Mouse (Mus musculus) left cerebral cortex, adult 8-10 months (tissue): ENCODE data around the gene Tjp1. TPM values are rescaled to one million over a fixed set of nuclear protein-coding genes. Genes with fewer than 3 reads are reported as not detected.

Experiments used
- DNase-seq, 2 experiments: peaks; one replicate each; pipeline ENCODE4 v3.0.0; 2022; ENCODE audit warnings: low spot score in 2 of 2
- total RNA-seq, 4 experiments: library from RNA; stranded (reverse); gene quantifications; 2 replicates each; pipeline ENCODE4 v1.2.4; 2022

The Tjp1 gene
- total RNA-seq, 4 experiments from 2014 or later: 118 to 152 (median 141) TPM

GRCm38 (mm10) chr7:65436921-65437320 is 90.7 kb downstream of the Tjp1 start:
- peak in 1 of 2 experiments; percentile 46 for DNase-seq

DNA sequence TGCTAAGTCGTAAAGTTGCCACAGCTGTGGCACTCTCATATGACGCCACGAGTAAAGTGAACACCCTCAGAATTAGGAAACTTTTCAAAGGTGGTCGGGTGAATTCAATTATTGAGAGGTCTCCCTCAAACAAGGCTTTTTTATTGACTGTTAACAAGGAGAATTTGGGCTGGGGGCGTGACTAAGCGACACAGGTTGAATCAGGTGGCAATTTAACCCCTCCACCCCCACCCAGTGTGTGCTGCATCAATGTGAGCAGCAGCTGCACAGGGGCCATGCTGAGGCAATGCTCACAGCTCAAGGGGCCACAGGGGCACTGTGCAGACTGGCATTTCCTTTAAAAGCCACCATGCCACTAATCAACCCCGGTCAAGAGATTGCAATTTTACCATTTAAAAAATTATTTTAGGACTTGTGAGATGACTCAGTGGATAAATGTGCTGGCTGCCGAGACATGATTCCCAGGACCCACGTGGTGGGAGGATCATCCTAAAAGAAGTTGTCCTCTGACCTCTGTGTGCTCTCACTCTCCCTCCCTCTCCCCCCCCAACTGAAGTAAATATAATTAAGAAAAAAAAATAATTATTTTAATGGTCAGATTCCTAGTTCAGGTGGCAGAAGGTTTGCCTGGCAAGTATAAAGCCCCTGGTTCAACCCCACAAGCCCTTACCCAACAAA is 96.4 kb downstream of the Tjp1 start:
- DNase-seq: no peak

GRCm38 (mm10) chr7:65430401-65430800 is 97.2 kb downstream of the Tjp1 start:
- DNase-seq: no peak

DNA sequence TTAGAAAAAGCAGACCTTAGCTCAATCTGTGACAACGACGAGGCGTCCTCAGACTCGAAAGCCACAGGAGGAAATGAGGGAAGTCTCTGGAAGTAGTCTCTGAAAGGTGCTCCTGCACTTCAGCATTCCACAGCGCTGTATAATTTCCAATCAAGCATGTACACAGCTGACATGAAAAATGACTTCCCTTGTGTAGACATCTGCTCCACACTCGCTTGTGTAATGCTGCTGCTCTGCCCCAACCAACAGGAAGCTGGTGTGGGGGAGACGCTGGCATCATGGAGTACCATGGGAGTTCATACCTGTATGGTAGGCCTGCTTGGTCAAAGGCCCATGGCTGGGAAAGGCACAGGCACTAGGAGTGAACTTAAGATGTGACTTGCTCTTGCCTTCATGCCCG is 103.1 kb downstream of the Tjp1 start:
- no peak for DNase-seq

GRCm38 (mm10) chr7:65422456-65422855 is 105.1 kb downstream of the Tjp1 start:
- DNase-seq: no peak

- DNase-seq: peak in 1 of 2 experiments; percentile 66
These were observed 106.1 kb downstream of the Tjp1 start for GRCm38 (mm10) chr7:65421451-65421850.

DNA sequence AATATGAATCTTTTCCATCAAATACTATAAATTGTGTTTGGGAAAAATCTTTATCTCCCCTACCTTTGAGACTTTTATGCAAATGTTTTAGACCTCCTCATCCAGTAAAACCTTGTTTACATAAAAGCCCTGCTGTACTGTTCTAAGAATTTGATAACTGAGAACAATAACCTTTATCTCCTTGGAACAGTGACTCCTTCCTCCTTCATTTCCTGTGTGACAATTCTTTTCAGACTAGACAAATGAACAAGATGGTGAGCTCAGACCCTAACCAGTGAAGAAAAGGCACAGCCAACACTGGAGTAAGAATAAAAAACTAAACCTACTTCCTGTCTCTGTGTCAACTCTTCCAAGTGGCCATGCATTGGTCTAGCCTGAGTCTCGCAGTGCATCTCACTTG is 107.7 kb downstream of the Tjp1 start:
- DNase-seq: no peak

GRCm38 (mm10) chr7:65419012-65419411 is 108.6 kb downstream of the Tjp1 start:
- no peak for DNase-seq

GRCm38 (mm10) chr7:65418366-65418911 is 109.1 kb downstream of the Tjp1 start:
- DNase-seq: no peak

DNA sequence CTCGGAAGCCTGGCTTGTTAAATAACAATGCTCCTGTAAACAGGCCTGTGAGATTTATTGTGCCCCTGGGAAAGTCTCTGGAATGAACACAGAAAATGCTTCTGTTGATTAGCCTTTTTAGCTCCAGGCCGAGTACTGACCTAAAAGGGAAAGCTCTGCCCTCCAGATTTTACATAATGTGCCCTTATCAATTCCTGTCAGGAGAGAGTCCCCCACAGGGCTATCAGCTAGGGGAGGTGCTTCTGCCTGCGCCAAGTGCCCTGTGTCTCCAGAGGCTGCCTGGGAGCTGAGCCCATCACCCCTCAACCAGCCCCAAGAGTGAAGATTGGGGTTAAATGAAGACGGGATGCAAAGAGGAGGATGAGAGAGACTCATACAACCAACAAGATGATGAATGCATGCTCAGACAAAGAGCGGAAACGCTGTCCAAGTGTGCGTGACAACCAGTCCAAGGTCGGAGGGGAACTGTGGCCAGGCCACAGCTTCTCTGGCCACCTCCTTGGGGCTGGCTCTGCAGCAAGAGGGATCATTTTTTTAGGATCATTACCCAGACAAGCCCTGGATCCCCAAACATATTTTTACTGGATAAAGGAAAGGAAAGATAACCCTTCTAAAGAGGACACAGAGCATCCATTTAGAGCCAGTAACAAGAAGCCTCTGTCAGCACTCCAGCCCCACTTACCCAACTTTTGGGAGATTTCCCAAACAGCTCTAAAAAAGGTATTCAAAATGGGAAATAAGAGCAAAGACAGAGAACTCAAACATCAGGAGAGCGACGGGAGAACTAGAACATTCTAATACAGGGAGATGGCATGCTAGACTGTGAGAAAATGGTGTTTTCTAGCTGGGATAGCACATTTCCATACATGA is 110.1 kb downstream of the Tjp1 start:
- no peak for DNase-seq

DNA sequence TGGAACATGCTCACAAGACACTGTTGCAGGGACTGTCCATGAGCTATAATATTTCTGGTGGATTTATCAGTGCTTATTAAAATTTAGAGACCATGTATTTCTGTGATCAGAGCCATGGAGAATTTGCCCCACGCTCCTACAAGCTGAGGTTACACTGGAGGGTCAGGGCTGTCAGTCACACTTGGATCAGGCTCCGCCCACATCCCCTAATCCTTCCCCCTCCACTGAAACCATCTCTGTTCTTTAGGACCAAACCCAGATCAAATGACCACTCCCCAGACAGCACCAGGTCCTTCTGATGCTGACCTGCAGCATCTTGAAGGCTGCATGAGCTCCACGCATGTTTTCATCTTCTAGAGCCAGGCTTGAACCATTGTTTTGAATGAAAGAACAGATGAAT is 111.1 kb downstream of the Tjp1 start:
- no peak for DNase-seq

DNA sequence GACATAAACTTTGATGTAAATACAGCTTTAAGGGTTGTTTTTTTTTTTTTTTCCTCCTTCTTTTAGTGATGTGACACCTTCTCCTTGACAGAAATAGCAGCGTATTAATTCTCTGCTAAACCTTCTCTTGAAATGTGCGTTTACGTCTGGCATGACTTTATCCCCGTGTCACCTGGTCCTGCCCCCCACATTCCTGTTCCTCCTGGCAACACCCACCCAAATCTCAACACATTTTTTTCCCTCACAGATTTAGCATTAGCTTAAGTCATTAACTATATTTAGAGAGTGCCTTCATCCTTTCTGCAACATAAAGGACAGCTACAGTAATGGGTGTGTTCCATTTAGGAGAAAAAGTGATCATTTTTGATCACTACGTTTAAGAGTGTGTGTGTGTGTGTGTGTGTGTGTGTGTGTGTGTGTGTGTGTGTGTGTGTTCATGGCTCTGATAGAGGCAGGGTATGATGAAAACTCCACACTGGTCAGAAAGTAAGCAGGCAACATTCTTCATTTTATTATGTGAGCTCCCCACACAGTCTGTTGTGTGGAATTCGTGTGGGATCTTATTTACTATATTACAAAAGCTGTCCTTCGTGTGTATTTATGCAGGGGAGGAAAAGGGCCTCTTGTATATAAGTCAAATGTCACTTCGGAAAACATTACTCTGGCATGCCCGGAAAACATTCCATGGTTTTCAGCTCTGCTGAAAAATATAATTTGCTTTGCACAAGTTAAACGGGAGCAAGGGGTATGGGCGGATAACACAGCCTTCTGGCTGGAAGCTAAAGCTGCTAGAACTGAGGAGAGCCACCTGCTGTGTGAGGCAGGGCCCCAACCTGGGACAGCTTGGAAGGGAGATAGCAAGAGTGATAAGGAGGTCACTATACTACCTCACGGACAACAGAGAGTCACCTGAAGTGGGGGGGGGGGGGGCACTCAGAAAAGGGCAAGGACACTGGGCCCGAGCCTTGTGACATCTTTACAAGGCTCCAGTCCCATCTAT is 113.3 kb downstream of the Tjp1 start:
- DNase-seq: no peak

DNA sequence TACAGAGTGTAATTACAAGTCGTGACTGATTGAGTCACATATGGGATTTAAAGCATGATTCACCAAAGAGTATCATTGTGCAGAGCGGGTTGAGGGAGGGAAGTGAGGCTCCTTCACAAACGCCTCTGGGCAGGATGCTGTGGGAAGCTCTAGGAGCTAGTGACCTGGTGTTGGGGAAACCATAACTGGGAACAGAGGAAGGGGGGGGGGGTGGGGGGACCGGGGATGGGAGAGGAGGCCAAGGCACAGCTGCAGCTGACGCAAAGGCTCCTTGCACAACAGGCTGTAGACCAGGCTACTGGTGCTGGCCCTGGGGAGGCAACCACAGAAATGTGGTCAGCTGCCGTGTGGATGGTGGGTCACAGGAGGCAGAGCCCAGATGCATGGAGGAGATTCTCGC is 116.9 kb downstream of the Tjp1 start:
- DNase-seq: no peak

DNA sequence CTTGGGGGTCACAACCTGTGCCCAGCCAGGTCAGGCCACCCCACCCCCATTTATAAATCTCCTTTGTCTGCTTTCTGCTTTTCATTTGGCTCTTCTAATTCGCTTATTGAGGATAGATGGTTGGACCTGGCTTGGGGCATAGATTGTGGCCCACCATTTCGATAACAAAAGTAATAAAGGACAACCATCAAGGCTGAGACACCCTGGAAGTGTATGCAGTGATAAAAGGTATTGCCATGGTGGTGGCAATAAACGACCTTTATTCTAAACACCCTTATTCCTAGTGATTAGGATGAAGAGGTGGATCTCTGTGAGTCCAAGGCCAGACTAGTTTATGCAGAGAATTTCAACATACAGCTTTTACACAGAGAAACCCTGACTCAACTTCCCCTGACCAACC is 121.2 kb downstream of the Tjp1 start:
- DNase-seq: no peak

GRCm38 (mm10) chr7:65402516-65402915 is 125.1 kb downstream of the Tjp1 start:
- no peak for DNase-seq

DNA sequence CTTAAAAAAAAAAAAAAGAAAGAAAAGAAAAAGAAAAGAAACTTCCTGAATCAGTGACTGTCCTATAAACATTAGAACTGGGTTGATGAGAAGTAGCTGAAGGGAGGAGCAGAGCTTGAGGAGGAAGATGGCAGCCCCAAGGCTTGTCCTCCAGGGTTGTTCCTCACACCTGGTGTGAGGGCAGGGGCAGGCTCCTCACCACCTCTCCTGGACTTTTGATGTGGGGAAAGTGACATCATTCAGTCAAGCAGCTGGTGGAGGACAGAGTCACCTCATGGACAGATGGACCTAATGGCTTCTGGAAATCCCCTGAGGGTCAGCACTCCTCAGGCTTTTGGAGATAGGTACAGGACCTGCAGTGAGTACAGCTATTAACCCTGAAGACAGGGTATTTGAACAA is 126.0 kb downstream of the Tjp1 start:
- DNase-seq: no peak

DNA sequence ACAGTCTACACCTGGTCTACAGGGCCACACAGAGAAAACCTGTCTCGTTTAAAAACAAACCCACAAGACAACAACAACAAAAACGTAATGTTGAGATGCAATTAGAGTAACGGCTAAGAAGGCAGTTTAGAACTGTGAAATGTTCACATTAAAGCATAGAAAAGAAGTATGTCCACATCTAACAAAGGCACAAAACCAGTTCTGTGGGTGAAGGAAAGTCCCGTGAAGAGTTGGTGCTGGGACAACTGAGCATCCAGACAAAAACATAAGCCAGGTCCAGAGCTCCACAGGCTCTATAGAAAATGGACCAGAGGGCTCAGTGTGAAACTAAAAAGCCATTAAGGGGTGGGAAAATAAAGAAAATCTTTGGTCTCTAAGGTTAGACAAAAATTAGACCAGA is 131.7 kb downstream of the Tjp1 start:
- no peak for DNase-seq

DNA sequence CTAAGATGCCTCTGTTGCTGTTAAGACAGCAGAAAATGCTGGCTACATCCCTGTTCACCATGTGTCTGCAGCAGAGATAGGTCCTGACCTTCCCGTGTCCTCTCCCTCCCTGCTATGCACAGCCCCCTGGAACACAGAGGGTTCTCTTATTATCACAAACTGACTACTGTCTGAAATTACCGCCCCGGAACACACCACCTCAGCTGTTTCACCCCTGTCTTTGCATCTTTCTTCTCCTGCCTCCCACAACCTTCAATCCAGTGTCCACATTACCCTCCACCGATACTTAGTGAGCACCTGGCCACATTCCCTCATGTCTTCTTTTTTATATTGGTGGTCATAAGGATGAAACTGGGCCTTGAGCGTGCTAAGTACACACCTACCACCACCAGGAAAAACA is 132.4 kb downstream of the Tjp1 start:
- no peak for DNase-seq

- DNase-seq: no peak
These were observed 132.9 kb downstream of the Tjp1 start for GRCm38 (mm10) chr7:65394672-65395071.

DNA sequence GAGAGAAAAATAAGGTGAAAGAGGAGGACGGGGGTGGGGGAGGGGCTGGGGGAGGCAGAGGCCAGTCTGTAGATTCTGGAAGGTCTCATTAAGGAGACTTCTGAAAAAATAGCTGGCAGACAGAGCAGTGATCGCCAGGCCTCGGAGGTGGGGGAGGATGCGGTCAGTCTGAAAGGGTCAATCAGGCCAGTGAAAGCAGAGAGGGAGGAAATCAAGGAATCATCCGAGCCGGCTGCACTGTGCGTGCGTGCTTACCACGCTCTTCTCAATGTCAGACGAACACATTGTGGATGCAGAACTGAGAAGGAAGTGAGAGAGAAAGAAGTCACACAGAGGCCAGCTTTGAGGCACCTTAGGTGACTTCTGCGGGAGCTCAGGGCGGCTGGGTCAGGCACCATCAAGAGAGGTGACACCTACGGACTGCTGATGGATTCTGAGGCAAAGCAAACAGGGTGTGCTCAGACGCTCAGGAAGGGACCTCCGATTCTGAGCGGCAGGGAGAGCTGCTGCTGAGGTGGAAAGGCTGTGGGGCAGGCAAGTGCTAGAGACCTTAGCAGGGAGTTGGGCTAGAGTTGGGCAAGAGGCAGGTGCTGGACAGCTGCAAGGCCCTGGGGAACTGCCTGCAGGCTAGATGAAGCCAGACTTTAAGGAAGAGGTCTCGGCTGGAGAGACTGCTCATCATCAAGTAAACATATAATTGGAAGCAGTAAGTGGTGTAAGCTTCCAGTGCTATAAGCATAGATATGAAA is 133.7 kb downstream of the Tjp1 start:
- no peak for DNase-seq

DNA sequence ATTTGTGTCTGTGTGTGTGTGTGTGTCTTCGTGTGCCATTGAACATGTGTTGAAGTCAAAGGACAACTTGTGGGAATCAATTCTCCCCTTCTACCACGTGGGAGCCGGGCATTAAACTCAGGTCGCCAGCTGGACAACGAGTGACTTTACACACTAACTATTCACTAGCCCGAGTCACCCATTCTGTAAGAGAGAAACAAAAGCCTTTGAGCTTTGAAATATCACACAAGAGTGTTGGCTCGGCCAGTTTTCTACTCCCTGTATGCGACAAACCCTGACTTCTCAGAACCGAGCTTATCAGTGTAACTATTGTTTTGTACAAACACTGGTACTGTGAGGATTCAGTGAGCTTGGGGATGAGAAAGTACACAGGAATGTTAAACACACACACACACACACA is 134.6 kb downstream of the Tjp1 start:
- no peak for DNase-seq
